Mouse (Mus musculus) MEL (cell line): ENCODE data around the gene Nme7.

Source experiments
- CTCF ChIP-seq, 3 experiments: IDR thresholded peaks in 2 of 3; conservative IDR thresholded peaks in 1 of 3; 2 replicates each; pipeline ENCODE4 v1.5.1; 2011 to 2012; ENCODE audit warnings: low read length in 3 of 3, low read depth in 2 of 3, mild to moderate bottlenecking in 2 of 3, improper control_type of control experiment in 1 of 3, inconsistent platforms in 1 of 3, mixed read lengths in 1 of 3, moderate library complexity in 1 of 3; ENCODE audit not compliant: control insufficient read depth in 1 of 3, insufficient read depth in 1 of 3, poor library complexity in 1 of 3, severe bottlenecking in 1 of 3
- EP300 ChIP-seq, 2 experiments: IDR thresholded peaks; 2 replicates each; pipeline ENCODE4 v1.6.1; 2011; ENCODE audit warnings: improper control_type of control experiment in 2 of 2, low read length in 2 of 2, low read depth in 1 of 2, mild to moderate bottlenecking in 1 of 2
- JUND ChIP-seq: IDR thresholded peaks from 2 replicates; pipeline ENCODE4 v1.6.1; 2011; ENCODE audit warnings: low read depth, mild to moderate bottlenecking, improper control_type of control experiment, low read length
- MAFK ChIP-seq: IDR thresholded peaks from 2 replicates; pipeline ENCODE4 v1.6.1; 2011; ENCODE audit warnings: low read depth, mild to moderate bottlenecking, low read length, improper control_type of control experiment, borderline replicate concordance
- NRF1 ChIP-seq: IDR thresholded peaks from 2 replicates; pipeline ENCODE4 v1.6.1; 2014; ENCODE audit warnings: low read depth, mild to moderate bottlenecking, inconsistent platforms, low read length, improper control_type of control experiment, moderate library complexity; ENCODE audit not compliant: poor library complexity, insufficient read depth, severe bottlenecking
- POLR2A ChIP-seq, 2 experiments: IDR thresholded peaks; 2 replicates each; pipeline ENCODE4 v1.6.1; 2011 to 2012; ENCODE audit warnings: low read length in 2 of 2, mild to moderate bottlenecking in 2 of 2, control low read depth in 1 of 2, improper control_type of control experiment in 1 of 2, low read depth in 1 of 2, moderate library complexity in 1 of 2; ENCODE audit not compliant: control insufficient read depth in 1 of 2, insufficient read depth in 1 of 2, poor library complexity in 1 of 2
- POLR2AphosphoS5 ChIP-seq: IDR thresholded peaks from 2 replicates; pipeline ENCODE4 v1.6.1; 2012; ENCODE audit warnings: low read depth, borderline replicate concordance, mild to moderate bottlenecking, inconsistent platforms, low read length, moderate library complexity, mixed read lengths
- RAD21 ChIP-seq: IDR thresholded peaks from 2 replicates; pipeline ENCODE4 v1.6.1; 2011; ENCODE audit warnings: mild to moderate bottlenecking, low read depth, low read length, improper control_type of control experiment
- USF1 ChIP-seq: IDR thresholded peaks from 2 replicates; pipeline ENCODE4 v1.6.1; 2014; ENCODE audit warnings: low read depth, mild to moderate bottlenecking, inconsistent platforms, low read length, improper control_type of control experiment, moderate library complexity

GRCm38 (mm10) chr1:164471632-164472031 lies 167.7 kb downstream of the Nme7 start:
- TF ChIP-seq EP300 (IDR thresholded peaks at IDR 0.05; ENCODE audit: low read depth in 1 of 2, low read length in 2 of 2) (no peak), MAFK (no peak), USF1 (no peak), CTCF (IDR thresholded peaks at IDR 0.05 in 2 of 3, conservative IDR thresholded peaks at IDR 0.05 in 1 of 3; ENCODE audit: control insufficient read depth in 1 of 3, insufficient read depth in 1 of 3, low read depth in 2 of 3, low read length in 3 of 3, poor library complexity in 1 of 3, severe bottlenecking in 1 of 3) (no peak), POLR2A (IDR thresholded peaks at IDR 0.05; ENCODE audit: control insufficient read depth in 1 of 2, insufficient read depth in 1 of 2, low read depth in 1 of 2, low read length in 2 of 2, poor library complexity in 1 of 2) (no peak), NRF1 (no peak), POLR2AphosphoS5 (no peak), RAD21 (no peak), JUND (no peak)
